Mouse (Mus musculus): Measurements from ENCODE around the gene Gm5741. TPM values are rescaled to one million over a fixed set of nuclear protein-coding genes. Genes with fewer than 3 reads are reported as not detected.

The Gm5741 gene
- polyA plus RNA-seq, 1 experiment from 2014 or later = 1.7 TPM

DNA sequence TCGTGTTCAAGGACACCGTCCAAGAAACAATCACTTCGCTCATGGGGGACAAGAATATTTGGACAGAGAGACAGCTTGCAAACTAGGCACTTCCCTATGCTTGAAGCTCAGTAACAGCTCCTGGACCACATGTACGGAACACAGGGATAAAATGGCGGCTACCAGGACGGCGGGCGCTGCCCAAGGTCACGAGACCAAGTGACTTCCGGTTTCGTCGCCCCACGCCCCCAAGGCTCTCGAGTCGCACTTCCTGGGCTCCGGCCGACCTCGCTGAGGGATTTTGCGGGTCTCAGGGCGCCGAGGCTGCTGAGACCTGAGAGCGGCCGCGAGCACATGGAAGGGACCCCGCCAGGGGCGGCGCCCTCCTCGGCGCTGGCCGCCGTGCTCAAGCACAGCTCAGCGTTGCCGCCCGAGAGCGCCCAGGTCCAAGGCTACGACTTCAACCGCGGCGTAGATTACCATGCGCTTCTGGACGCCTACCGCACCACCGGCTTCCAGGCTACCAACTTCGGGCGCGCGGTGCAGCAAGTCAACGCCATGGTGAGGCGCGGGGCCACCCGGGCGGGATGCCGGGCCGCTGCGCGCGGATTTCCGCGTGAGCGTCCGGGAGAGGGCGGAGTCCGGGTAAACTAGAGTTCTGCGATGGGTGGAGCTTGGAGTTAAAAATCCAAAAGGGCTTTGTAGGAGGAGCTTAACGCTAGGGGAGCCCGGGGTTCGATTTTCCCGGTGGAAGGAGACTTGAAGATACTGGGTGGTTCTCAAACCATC, 3.9 kb upstream of the Gm5741 start, which contains the start of gene Dhps:
Dhps (plus strand) TSS at position 244 of the 768 bp plus-strand sequence.
- Histone ChIP-seq H3K9me3 (replicated peaks; ENCODE audit: control insufficient read depth, low read length, poor library complexity, severe bottlenecking) (no peaks in the 10 kb centered on the region), H3K4me1 (ENCODE audit: control insufficient read depth, insufficient read depth, low read length) (peaks cover 10% of the 10 kb centered on the region), H3K4me2 (ENCODE audit: low read length) (peak within 1 kb of the TSS; percentile 64), H3K9ac (ENCODE audit: low read depth, low read length) (peak within 1 kb of the TSS; percentile 85), H3K4me3 (ENCODE audit: low read depth, low read length) (peak within 1 kb of the TSS; percentile 86), H3K36me3 (ENCODE audit: control insufficient read depth, insufficient read depth, low read length) (peaks cover 15% of the 10 kb centered on the region), H3K27me3 (ENCODE audit: control insufficient read depth, insufficient read depth, low read depth, low read length) (no peaks in the 10 kb centered on the region), H3K27ac (ENCODE audit: low read length) (peak within 1 kb of the TSS; percentile 91)
- WGBS = under 1% methylated on average over 67 of the region's 68 CpGs
- peak; percentile 87 for ATAC-seq

- Histone ChIP-seq H3K4me2 (ENCODE audit: low read length) (peak overlapping the region; percentile 64), H3K36me3 (ENCODE audit: control insufficient read depth, insufficient read depth, low read length) (peaks cover 18% of the 10 kb centered on the region), H3K27me3 (ENCODE audit: control insufficient read depth, insufficient read depth, low read depth, low read length) (no peaks in the 10 kb centered on the region), H3K4me1 (ENCODE audit: control insufficient read depth, insufficient read depth, low read length) (peaks cover 10% of the 10 kb centered on the region), H3K4me3 (ENCODE audit: low read depth, low read length) (peak overlapping the region; percentile 86; the same call in 1 of the 2 replicates), H3K9ac (ENCODE audit: low read depth, low read length) (peak overlapping the region; percentile 85; the same call in 1 of the 2 replicates), H3K9me3 (replicated peaks; ENCODE audit: control insufficient read depth, low read length, poor library complexity, severe bottlenecking) (no peaks in the 10 kb centered on the region), H3K27ac (ENCODE audit: low read length) (peak overlapping the region; percentile 91)
- WGBS = 86% methylated on average over 5 of the region's 5 CpGs
- ATAC-seq = no peak
Measured at GRCm38 (mm10) chr8:85071041-85071440, 3.3 kb upstream of the Gm5741 start.

DNA sequence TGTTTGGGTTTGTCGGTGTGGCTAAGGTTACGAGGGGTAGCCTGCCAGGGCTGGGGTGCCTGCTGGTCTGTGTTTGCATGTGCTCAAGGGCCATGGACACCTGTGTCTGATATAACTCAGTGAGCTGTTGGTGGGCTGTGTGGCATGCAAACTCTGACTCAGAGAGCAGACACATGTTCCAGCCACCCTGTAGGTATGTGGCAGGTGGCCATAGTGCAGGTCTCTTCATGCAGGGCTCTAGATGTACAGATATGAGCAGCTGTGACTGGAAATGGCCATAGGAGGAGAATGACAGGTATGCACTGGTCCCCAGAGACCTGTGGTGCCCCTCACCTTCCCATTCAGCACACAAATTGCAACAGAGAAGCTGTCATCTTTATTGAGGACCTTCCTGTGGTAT, 627 bp downstream of the Gm5741 start:
- Histone ChIP-seq H3K27me3 (ENCODE audit: control insufficient read depth, insufficient read depth, low read depth, low read length) (no peaks in the 10 kb centered on the region), H3K9me3 (replicated peaks; ENCODE audit: control insufficient read depth, low read length, poor library complexity, severe bottlenecking) (no peaks in the 10 kb centered on the region), H3K9ac (ENCODE audit: low read depth, low read length) (no peak overlapping the region), H3K4me1 (ENCODE audit: control insufficient read depth, insufficient read depth, low read length) (peaks cover 4% of the 10 kb centered on the region), H3K4me3 (ENCODE audit: low read depth, low read length) (no peak overlapping the region), H3K36me3 (ENCODE audit: control insufficient read depth, insufficient read depth, low read length) (peaks cover 20% of the 10 kb centered on the region), H3K27ac (ENCODE audit: low read length) (no peak overlapping the region), H3K4me2 (ENCODE audit: low read length) (no peak overlapping the region)
- no peak for ATAC-seq
- 95% methylated on average over 2 of the region's 2 CpGs for WGBS

- H3K9me3 ChIP-seq (replicated peaks; ENCODE audit: control insufficient read depth, low read length, poor library complexity, severe bottlenecking) = no peaks in the 10 kb centered on the region
- no peak overlapping the region for H3K9ac ChIP-seq (ENCODE audit: low read depth, low read length)
- peaks cover 17% of the 10 kb centered on the region for H3K4me1 ChIP-seq (ENCODE audit: control insufficient read depth, insufficient read depth, low read length)
- WGBS = 37% methylated on average over 2 of the region's 2 CpGs
- no peak for ATAC-seq
- H3K4me2 ChIP-seq (ENCODE audit: low read length) = no peak overlapping the region
- H3K27me3 ChIP-seq (ENCODE audit: control insufficient read depth, insufficient read depth, low read depth, low read length) = no peaks in the 10 kb centered on the region
- peaks cover 20% of the 10 kb centered on the region for H3K36me3 ChIP-seq (ENCODE audit: control insufficient read depth, insufficient read depth, low read length)
- no peak overlapping the region for H3K4me3 ChIP-seq (ENCODE audit: low read depth, low read length)
- no peak overlapping the region for H3K27ac ChIP-seq (ENCODE audit: low read length)
Measured at GRCm38 (mm10) chr8:85065213-85065612, 2.6 kb downstream of the Gm5741 start.

DNA sequence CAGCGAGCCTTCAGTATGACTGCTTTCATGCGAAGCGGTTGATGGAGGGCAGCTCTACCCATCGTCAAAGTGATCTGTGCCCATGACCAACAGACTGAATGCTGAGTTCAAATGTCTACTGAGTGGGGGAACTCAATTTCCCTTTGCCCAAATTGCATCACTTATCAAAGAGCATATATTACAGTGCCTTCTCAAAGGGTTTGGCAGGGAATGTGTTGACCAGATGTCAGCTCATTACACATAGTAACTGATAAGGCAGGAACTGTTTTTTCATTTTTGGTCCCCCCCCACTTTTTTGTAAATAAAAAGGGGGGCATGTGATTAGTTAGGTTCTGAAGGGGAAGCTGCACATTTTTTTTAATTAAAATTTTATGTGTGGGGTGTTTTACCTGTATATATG, 5.2 kb downstream of the Gm5741 start:
- H3K9ac ChIP-seq (ENCODE audit: low read depth, low read length) = no peak overlapping the region
- H3K27me3 ChIP-seq (ENCODE audit: control insufficient read depth, insufficient read depth, low read depth, low read length) = no peaks in the 10 kb centered on the region
- no peak overlapping the region for H3K27ac ChIP-seq (ENCODE audit: low read length)
- H3K4me2 ChIP-seq (ENCODE audit: low read length) = no peak overlapping the region
- H3K4me3 ChIP-seq (ENCODE audit: low read depth, low read length) = no peak overlapping the region
- 94% methylated on average over 4 of the region's 4 CpGs for WGBS
- no peaks in the 10 kb centered on the region for H3K9me3 ChIP-seq (replicated peaks; ENCODE audit: control insufficient read depth, low read length, poor library complexity, severe bottlenecking)
- peaks cover 15% of the 10 kb centered on the region for H3K36me3 ChIP-seq (ENCODE audit: control insufficient read depth, insufficient read depth, low read length)
- no peak for ATAC-seq
- H3K4me1 ChIP-seq (ENCODE audit: control insufficient read depth, insufficient read depth, low read length) = peaks cover 17% of the 10 kb centered on the region

GRCm38 (mm10) chr8:85059879-85060616, 7.7 kb downstream of the Gm5741 start, which contains the start of gene Fbxw9:
Fbxw9 (plus strand) TSS chr8:85060055.
- Histone ChIP-seq H3K4me3 (ENCODE audit: low read depth, low read length) (peak within 1 kb of the TSS; percentile 96), H3K4me1 (ENCODE audit: control insufficient read depth, insufficient read depth, low read length) (peaks cover 17% of the 10 kb centered on the region), H3K27me3 (ENCODE audit: control insufficient read depth, insufficient read depth, low read depth, low read length) (no peaks in the 10 kb centered on the region), H3K27ac (ENCODE audit: low read length) (peak within 1 kb of the TSS; percentile 84), H3K4me2 (ENCODE audit: low read length) (peak within 1 kb of the TSS; percentile 63), H3K36me3 (ENCODE audit: control insufficient read depth, insufficient read depth, low read length) (peaks cover 12% of the 10 kb centered on the region), H3K9me3 (replicated peaks; ENCODE audit: control insufficient read depth, low read length, poor library complexity, severe bottlenecking) (no peaks in the 10 kb centered on the region), H3K9ac (ENCODE audit: low read depth, low read length) (peak within 1 kb of the TSS; percentile 88)
- peak; percentile 95 for ATAC-seq
- WGBS = under 1% methylated on average over 52 of the region's 53 CpGs

DNA sequence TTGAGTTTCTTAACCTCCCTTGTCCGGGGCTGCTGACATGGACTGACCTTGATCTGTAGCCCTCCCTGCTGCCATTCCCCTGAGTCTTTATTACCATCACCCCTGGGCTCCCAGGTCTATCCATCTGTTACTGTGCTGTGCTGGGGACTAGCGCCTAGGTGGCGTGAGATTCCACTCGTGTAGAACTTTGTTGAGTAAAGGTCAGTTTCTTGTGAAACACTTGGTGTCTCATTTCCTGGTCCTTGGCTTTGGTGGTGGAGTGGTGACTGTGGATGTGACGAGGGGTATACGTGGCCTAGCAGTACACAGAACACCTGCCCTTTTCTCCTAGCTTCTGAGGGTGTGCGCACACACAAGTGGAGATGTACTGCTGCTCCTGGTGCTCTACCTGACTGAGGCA, 10.4 kb downstream of the Gm5741 start:
- Histone ChIP-seq H3K27ac (ENCODE audit: low read length) (no peak overlapping the region), H3K9me3 (replicated peaks; ENCODE audit: control insufficient read depth, low read length, poor library complexity, severe bottlenecking) (no peaks in the 10 kb centered on the region), H3K36me3 (ENCODE audit: control insufficient read depth, insufficient read depth, low read length) (peaks cover 16% of the 10 kb centered on the region), H3K4me2 (ENCODE audit: low read length) (no peak overlapping the region), H3K4me3 (ENCODE audit: low read depth, low read length) (no peak overlapping the region), H3K27me3 (ENCODE audit: control insufficient read depth, insufficient read depth, low read depth, low read length) (no peaks in the 10 kb centered on the region), H3K4me1 (ENCODE audit: control insufficient read depth, insufficient read depth, low read length) (peaks cover 17% of the 10 kb centered on the region), H3K9ac (ENCODE audit: low read depth, low read length) (no peak overlapping the region)
- no peak for ATAC-seq
- 83% methylated on average over 7 of the region's 7 CpGs for WGBS

GRCm38 (mm10) chr8:85043619-85044018, 24.2 kb downstream of the Gm5741 start:
- Histone ChIP-seq H3K4me2 (ENCODE audit: low read length) (no peak overlapping the region), H3K4me3 (ENCODE audit: low read depth, low read length) (no peak overlapping the region), H3K36me3 (ENCODE audit: control insufficient read depth, insufficient read depth, low read length) (peaks cover 21% of the 10 kb centered on the region), H3K4me1 (ENCODE audit: control insufficient read depth, insufficient read depth, low read length) (peaks cover 7% of the 10 kb centered on the region), H3K27me3 (ENCODE audit: control insufficient read depth, insufficient read depth, low read depth, low read length) (no peaks in the 10 kb centered on the region), H3K9me3 (replicated peaks; ENCODE audit: control insufficient read depth, low read length, poor library complexity, severe bottlenecking) (no peaks in the 10 kb centered on the region), H3K9ac (ENCODE audit: low read depth, low read length) (no peak overlapping the region), H3K27ac (ENCODE audit: low read length) (no peak overlapping the region)
- ATAC-seq = no peak
- 95% methylated on average over 6 of the region's 6 CpGs for WGBS

Data from midbrain, embryonic 16.5 days (tissue).